Mouse (Mus musculus): ENCODE data around the gene Adamtsl2. TPM values are rescaled to one million over a fixed set of nuclear protein-coding genes. Genes with fewer than 3 reads are reported as not detected.

The Adamtsl2 gene
- total RNA-seq, 2 experiments from 2014 or later = 8.7 to 19.4 TPM

- intact Hi-C loops (cut with DNase I) = no loop called here
- no peak for DNase-seq
Observed at GRCm38 (mm10) chr2:27156596-27156995, 77.4 kb downstream of the Adamtsl2 start.

Other genes starting within 250 kb of the Adamtsl2 start
- gene Abo, start 214.4 kb upstream of the Adamtsl2 start, total RNA-seq (2021) = not detected
- 10 to 100 TPM; 14.7 to 16.8 TPM for gene Surf6, start 176.5 kb upstream of the Adamtsl2 start, total RNA-seq (2021)
- gene Med22, start 168.7 kb upstream of the Adamtsl2 start, total RNA-seq (2021) = 10 to 100 TPM; 29.3 to 37.7 TPM
- 100 to 1,000 TPM; 364 to 371 TPM for gene Rpl7a, start 168.6 kb upstream of the Adamtsl2 start, total RNA-seq (2021)
- 10 to 100 TPM; 15.9 TPM for gene Surf2, start 163.0 kb upstream of the Adamtsl2 start, total RNA-seq (2021)
- gene Surf1, start 162.8 kb upstream of the Adamtsl2 start, total RNA-seq (2021) = 10 to 100 TPM; 48.0 to 54.1 TPM
- gene Surf4, start 145.5 kb upstream of the Adamtsl2 start, total RNA-seq (2021) = 100 to 1,000 TPM; 103 TPM
- under 1 TPM in 1 of 2 experiments, not detected in 1; 0.31 TPM for gene Stkld1, start 145.3 kb upstream of the Adamtsl2 start, total RNA-seq (2021)
- 10 to 100 TPM; 13.3 to 14.4 TPM for gene Rexo4, start 115.0 kb upstream of the Adamtsl2 start, total RNA-seq (2021)
- not detected for gene Adamts13, start 106.0 kb upstream of the Adamtsl2 start, total RNA-seq (2021)
- 10 to 100 TPM; 29.0 to 36.7 TPM for gene Cacfd1, start 69.5 kb upstream of the Adamtsl2 start, total RNA-seq (2021)
- under 1 TPM in 1 of 2 experiments, not detected in 1; 0.14 TPM for gene Slc2a6, start 51.4 kb upstream of the Adamtsl2 start, total RNA-seq (2021)
- under 1 TPM in 1 of 2 experiments, not detected in 1; 0.22 TPM for gene Mymk, start 7.2 kb upstream of the Adamtsl2 start, total RNA-seq (2021)
- gene Fam163b, start 63.1 kb downstream of the Adamtsl2 start, total RNA-seq (2021) = under 1 TPM; 0.37 to 0.38 TPM
- gene Dbh, start 85.9 kb downstream of the Adamtsl2 start, total RNA-seq (2021) = 1 to 10 TPM; 2.3 to 2.5 TPM
- 10 to 100 TPM; 18.4 to 19.3 TPM for gene Sardh, start 169.0 kb downstream of the Adamtsl2 start, total RNA-seq (2021)